In the genomic region with DNA sequence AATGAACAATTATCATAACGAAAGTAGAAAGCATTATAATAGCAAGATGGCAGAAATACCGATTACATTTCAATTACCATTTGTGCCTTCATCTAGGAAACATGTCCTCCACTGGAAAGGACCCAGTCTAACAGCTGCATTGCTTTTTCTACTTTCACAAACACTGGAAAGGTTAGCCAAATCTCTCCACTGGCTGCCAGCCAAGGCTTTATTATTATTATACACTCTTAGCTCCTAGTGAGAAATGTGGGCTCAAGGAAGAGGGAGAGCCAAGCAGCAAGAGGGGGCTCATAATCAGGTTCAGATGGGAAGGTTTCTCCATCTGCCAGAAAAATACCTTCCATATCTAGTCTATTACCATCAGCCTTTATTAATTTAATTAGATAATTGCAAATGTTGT, we compare ENCODE assay signal across 9 mouse cellular contexts. TPM values are rescaled to one million over a fixed set of nuclear protein-coding genes. Genes with fewer than 3 reads are reported as not detected.
A peak's percentile ranks its signal among the peaks of the same experiment; 100 is the strongest.
DNase-seq lines count a peak whose midpoint lies in the region; ATAC-seq and TF ChIP-seq lines count a peak whose summit lies in the region.
"Had no signal": no experiment of that assay in that cellular context is flagged by ENCODE, and none has a peak within 500 bp of the region (broad histone marks: within the 10 kb centered on the region; RNA-seq: fewer than 3 reads in every experiment).

No protein-coding gene starts in this region.

- no peak for TF ChIP-seq POLR2A in limb, embryonic 14.5 days (IDR thresholded peaks at IDR 0.05; ENCODE audit: borderline replicate concordance, extremely low read depth, insufficient read depth, insufficient read length)

- H3K4me3 ChIP-seq in hindbrain, embryonic 14.5 days (replicated peaks; ENCODE audit: low read length) = no peak overlapping the region
- H3K4me3 ChIP-seq in hindbrain, embryonic 13.5 days = no peak overlapping the region
- H3K4me3 ChIP-seq in limb, embryonic 14.5 days (replicated peaks; ENCODE audit: low read length) = no peak overlapping the region
- no peak overlapping the region for H3K4me3 ChIP-seq in midbrain, embryonic 11.5 days (ENCODE audit: low read depth, low read length)
- H3K4me3 ChIP-seq: limb, embryonic 15.5 days had no signal

- no peaks in the 10 kb centered on the region for H3K9me3 ChIP-seq in hindbrain, embryonic 14.5 days (ENCODE audit: control insufficient read depth, low read length)
- no peaks in the 10 kb centered on the region for H3K9me3 ChIP-seq in hindbrain, embryonic 13.5 days
- H3K9me3 ChIP-seq in limb, embryonic 14.5 days (ENCODE audit: control insufficient read depth, low read length) = no peaks in the 10 kb centered on the region
- no peaks in the 10 kb centered on the region for H3K9me3 ChIP-seq in midbrain, embryonic 11.5 days (ENCODE audit: control insufficient read depth, low read length)
- H3K9me3 ChIP-seq: limb, embryonic 15.5 days had no signal

- peaks cover 9% of the 10 kb centered on the region; the same call in 1 of the 2 replicates for H3K36me3 ChIP-seq in hindbrain, embryonic 14.5 days (replicated peaks; ENCODE audit: control insufficient read depth, insufficient read depth)
- H3K36me3 ChIP-seq in hindbrain, embryonic 13.5 days = peaks cover 10% of the 10 kb centered on the region
- peaks cover 4% of the 10 kb centered on the region; the same call in 1 of the 2 replicates for H3K36me3 ChIP-seq in limb, embryonic 14.5 days (ENCODE audit: control insufficient read depth, insufficient read depth, low read length)
- no peaks in the 10 kb centered on the region for H3K36me3 ChIP-seq in midbrain, embryonic 11.5 days (ENCODE audit: control insufficient read depth, insufficient read depth, low read length)
- H3K36me3 ChIP-seq: limb, embryonic 15.5 days had no signal

- peak; percentile 71 for DNase-seq in hindbrain, embryonic 14.5 days (ENCODE audit: low spot score)
- DNase-seq in adipocyte (ENCODE audit: low spot score) = peak; percentile 83
- peak; percentile 89 for DNase-seq in heart, adult 8-10 months (ENCODE audit: low spot score)
- DNase-seq in limb, embryonic 14.5 days (ENCODE audit: low spot score) = peak; percentile 96
- no peak for DNase-seq in midbrain, embryonic 11.5 days (ENCODE audit: low spot score, missing footprints)
- no peak for DNase-seq in cerebellum, adult 8-10 months

- WGBS in hindbrain, embryonic 14.5 days = 82% methylated on average over 2 of the region's 2 CpGs
- 87% methylated on average over 2 of the region's 2 CpGs for WGBS in hindbrain, embryonic 13.5 days
- 69% methylated on average over 2 of the region's 2 CpGs for WGBS in limb, embryonic 14.5 days
- WGBS in midbrain, embryonic 11.5 days = 93% methylated on average over 2 of the region's 2 CpGs

- H3K4me1 ChIP-seq in hindbrain, embryonic 14.5 days (replicated peaks; ENCODE audit: control insufficient read depth, insufficient read depth, low read length) = peaks cover 20% of the 10 kb centered on the region
- peaks cover 39% of the 10 kb centered on the region for H3K4me1 ChIP-seq in hindbrain, embryonic 13.5 days (replicated peaks)
- peaks cover 21% of the 10 kb centered on the region for H3K4me1 ChIP-seq in limb, embryonic 14.5 days (ENCODE audit: control insufficient read depth, insufficient read depth, low read length)
- H3K4me1 ChIP-seq in midbrain, embryonic 11.5 days (ENCODE audit: control insufficient read depth, insufficient read depth, low read length) = no peaks in the 10 kb centered on the region

- ATAC-seq in hindbrain, embryonic 14.5 days (ENCODE audit: low FRiP score) = no peak
- ATAC-seq in hindbrain, embryonic 13.5 days (ENCODE audit: low FRiP score) = no peak
- ATAC-seq in limb, embryonic 14.5 days (ENCODE audit: low FRiP score, low read depth) = peak; percentile 68
- ATAC-seq in monocyte, adult 5-6 weeks (replicated peaks; ENCODE audit: insufficient number of reproducible peaks, low FRiP score, low TSS enrichment, poor library complexity, severe bottlenecking) = no peak
- no peak for ATAC-seq in midbrain, embryonic 11.5 days (ENCODE audit: low FRiP score)

- H3K27me3 ChIP-seq in hindbrain, embryonic 14.5 days (ENCODE audit: control insufficient read depth, insufficient read depth, low read length) = no peaks in the 10 kb centered on the region
- no peaks in the 10 kb centered on the region for H3K27me3 ChIP-seq in hindbrain, embryonic 13.5 days
- no peaks in the 10 kb centered on the region for H3K27me3 ChIP-seq in limb, embryonic 14.5 days (ENCODE audit: control insufficient read depth, insufficient read depth, low read length)
- H3K27me3 ChIP-seq in midbrain, embryonic 11.5 days (ENCODE audit: control insufficient read depth, insufficient read depth, low read length) = no peaks in the 10 kb centered on the region
- H3K27me3 ChIP-seq: limb, embryonic 15.5 days had no signal

- H3K27ac ChIP-seq in hindbrain, embryonic 14.5 days = no peak overlapping the region
- no peak overlapping the region for H3K27ac ChIP-seq in hindbrain, embryonic 13.5 days
- no peak overlapping the region for H3K27ac ChIP-seq in limb, embryonic 14.5 days (replicated peaks; ENCODE audit: low read depth, low read length)
- no peak overlapping the region for H3K27ac ChIP-seq in midbrain, embryonic 11.5 days (ENCODE audit: low read depth, low read length)

- no peak overlapping the region for H3K9ac ChIP-seq in hindbrain, embryonic 14.5 days
- H3K9ac ChIP-seq in hindbrain, embryonic 13.5 days = no peak overlapping the region
- no peak overlapping the region for H3K9ac ChIP-seq in limb, embryonic 14.5 days (ENCODE audit: low read depth, low read length, severe bottlenecking)
- no peak overlapping the region for H3K9ac ChIP-seq in midbrain, embryonic 11.5 days (ENCODE audit: low read length)
- H3K9ac ChIP-seq: limb, embryonic 15.5 days had no signal

- H3K4me2 ChIP-seq in hindbrain, embryonic 14.5 days (replicated peaks) = no peak overlapping the region
- no peak overlapping the region for H3K4me2 ChIP-seq in hindbrain, embryonic 13.5 days
- H3K4me2 ChIP-seq in limb, embryonic 14.5 days (replicated peaks; ENCODE audit: low read depth, low read length, severe bottlenecking) = no peak overlapping the region
- no peak overlapping the region for H3K4me2 ChIP-seq in midbrain, embryonic 11.5 days
- H3K4me2 ChIP-seq: limb, embryonic 15.5 days had no signal

RNA-seq across cellular contexts. Expression of gene Sptbn1, which starts 35.9 kb away (rescaled TPM):
- polyA plus RNA-seq in hindbrain, embryonic 14.5 days (2014; fragmentation: Nextera tagmentation; extraction: Ambion mirVana) = 209 and 221 TPM in 2 replicates
- 154 and 156 TPM in 2 replicates for polyA plus RNA-seq in hindbrain, embryonic 13.5 days (2015; fragmentation: Nextera tagmentation; extraction: Ambion mirVana)
- total RNA-seq in heart, adult 8-10 months (2022) = 100 to 1,000 TPM; 542 to 588 (median 572) TPM
- polyA plus RNA-seq in limb, embryonic 14.5 days (2012; rRNA removed) = 92.0 and 101 TPM in 2 replicates
- 117 and 120 TPM in 2 replicates for polyA plus RNA-seq in limb, embryonic 14.5 days (2014; fragmentation: Nextera tagmentation; extraction: Ambion mirVana)
- 99.6 to 222 TPM (median 123 TPM) in 3 replicates for total RNA-seq in monocyte, adult 5-6 weeks (2017)
- polyA plus RNA-seq in midbrain, embryonic 11.5 days (2014; fragmentation: Nextera tagmentation; extraction: Ambion mirVana) = 85.8 and 86.2 TPM in 2 replicates

Comparison
In these comparisons a context has a peak if more than half of its experiments do, and no peak if none do; other contexts are left out.
1. DNase-seq: peak in hindbrain, embryonic 14.5 days (single experiment), adipocyte (single experiment), heart, adult 8-10 months (single experiment) and limb, embryonic 14.5 days (single experiment); none in midbrain, embryonic 11.5 days (single experiment) and cerebellum, adult 8-10 months (single experiment).